Mouse (Mus musculus): ENCODE measurements around the gene Smyd1.
"Not testable (repeated sequence)": the region's sequence is repeated elsewhere in the genome, so short reads cannot be mapped to it uniquely, and the experiment has no call there.

Smyd1 gene

GRCm38 (mm10) chr6:71321826-71322283, at the start of gene Smyd1:
Gene Smyd1 (minus strand): TSS chr6:71322233.
- DNase-seq (ENCODE audit: inconsistent age in 2 of 2, low spot score in 1 of 2): no peak

GRCm38 (mm10) chr6:71371085-71371605, 49.1 kb upstream of the Smyd1 start:
- no peak for DNase-seq (ENCODE audit: inconsistent age in 2 of 2, low spot score in 1 of 2)

GRCm38 (mm10) chr6:71369416-71369815, 47.4 kb upstream of the Smyd1 start:
- no peak for DNase-seq (ENCODE audit: inconsistent age in 2 of 2, low spot score in 1 of 2)

- no peak for DNase-seq (ENCODE audit: inconsistent age in 2 of 2, low spot score in 1 of 2)
These were observed 42.0 kb upstream of the Smyd1 start for GRCm38 (mm10) chr6:71363995-71364394.

- DNase-seq (ENCODE audit: inconsistent age in 2 of 2, low spot score in 1 of 2): no peak
These were observed 39.2 kb upstream of the Smyd1 start for GRCm38 (mm10) chr6:71361156-71361670.

- DNase-seq (ENCODE audit: inconsistent age in 2 of 2, low spot score in 1 of 2): no peak
These were observed 38.7 kb upstream of the Smyd1 start for GRCm38 (mm10) chr6:71360751-71361150.

DNA sequence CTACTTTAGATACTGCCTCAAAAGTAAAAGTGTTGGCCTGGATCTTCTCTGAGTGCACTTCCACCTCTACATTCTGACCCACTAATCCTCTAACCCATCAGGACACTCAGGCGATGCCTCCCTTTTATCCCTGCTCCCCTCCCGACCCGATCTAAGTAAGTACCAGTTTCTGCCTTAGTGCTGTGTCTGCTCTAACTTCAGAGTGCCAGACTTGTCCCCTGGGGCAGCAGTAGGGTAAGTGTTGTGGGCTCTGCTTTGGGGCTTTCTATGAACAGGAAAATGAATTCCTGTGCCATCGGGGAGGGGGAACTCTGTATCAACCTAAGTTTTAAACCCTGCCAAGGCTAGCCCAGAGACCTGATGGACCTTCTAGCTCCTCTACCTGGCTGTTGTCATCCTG, 38.2 kb upstream of the Smyd1 start:
- no peak for DNase-seq (ENCODE audit: inconsistent age in 2 of 2, low spot score in 1 of 2)

DNA sequence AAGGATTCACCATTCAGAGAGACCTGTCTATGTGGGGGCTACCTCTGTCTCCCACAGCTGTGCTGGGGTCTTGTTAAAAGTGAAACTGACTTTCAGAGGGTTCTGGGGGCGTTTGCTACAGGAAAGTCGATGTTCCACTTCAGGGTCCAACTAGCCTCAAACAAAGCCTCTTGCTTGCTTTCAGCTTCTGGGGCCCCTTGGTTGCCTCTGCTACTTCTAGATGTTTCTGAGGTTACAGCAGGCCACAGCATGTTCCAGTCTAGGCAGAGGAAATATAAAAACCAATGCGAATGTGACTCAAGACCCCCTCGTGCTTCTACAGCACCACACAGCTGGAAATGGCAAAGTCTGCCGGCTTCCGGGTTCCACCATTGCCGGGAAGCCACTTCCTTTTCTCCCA, 35.5 kb upstream of the Smyd1 start:
- no peak for DNase-seq (ENCODE audit: inconsistent age in 2 of 2, low spot score in 1 of 2)

DNA sequence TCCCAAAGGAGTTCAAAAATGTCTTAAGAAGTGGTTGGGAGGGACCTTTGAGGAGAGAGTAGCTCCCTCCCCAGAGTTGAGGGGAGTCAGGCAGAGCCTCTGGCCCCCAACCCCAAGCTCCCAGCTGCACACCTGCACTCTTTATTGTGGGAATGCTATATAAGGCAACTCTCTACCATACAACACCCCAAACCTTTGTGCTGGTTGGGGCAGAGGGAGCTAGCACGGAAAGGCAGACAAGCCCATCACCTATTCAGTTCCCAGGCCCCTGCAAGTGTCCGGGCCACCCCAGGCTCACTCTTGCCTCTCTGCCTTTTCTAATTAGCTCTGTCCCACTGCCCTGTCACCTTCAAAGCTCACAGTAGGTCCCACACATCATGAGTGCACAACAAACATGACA, 31.7 kb upstream of the Smyd1 start:
- DNase-seq (ENCODE audit: inconsistent age in 2 of 2, low spot score in 1 of 2): no peak

DNA sequence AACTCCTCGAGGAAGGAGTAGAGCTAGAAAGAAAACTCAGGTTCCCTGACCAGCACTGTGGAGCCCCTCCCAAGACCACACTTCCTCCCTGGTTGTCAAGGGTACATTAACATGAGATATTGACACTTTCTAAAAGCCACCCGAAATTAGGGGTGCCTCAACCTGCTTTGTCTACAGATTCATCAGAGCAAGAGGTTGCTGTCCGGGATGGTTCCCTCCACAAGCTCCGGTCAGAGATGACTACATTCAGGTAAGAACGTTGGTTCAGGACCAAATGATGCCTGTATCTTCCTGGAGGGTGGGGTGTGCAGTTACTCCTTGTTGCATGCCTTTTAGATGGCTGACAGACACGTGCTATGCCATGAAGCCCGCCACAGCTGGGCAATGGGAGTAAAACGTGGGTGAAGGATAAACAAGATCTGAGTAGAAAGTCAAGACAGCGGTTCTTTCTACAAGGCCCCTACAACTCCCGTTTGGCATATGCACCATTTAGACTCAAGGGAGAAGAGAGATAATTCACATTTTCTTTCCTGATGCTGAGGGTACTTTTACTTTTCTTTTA, 30.9 kb upstream of the Smyd1 start:
- no peak for DNase-seq (ENCODE audit: inconsistent age in 2 of 2, low spot score in 1 of 2)

- no peak for DNase-seq (ENCODE audit: inconsistent age in 2 of 2, low spot score in 1 of 2)
These were observed 30.2 kb upstream of the Smyd1 start for GRCm38 (mm10) chr6:71352201-71352600.

DNA sequence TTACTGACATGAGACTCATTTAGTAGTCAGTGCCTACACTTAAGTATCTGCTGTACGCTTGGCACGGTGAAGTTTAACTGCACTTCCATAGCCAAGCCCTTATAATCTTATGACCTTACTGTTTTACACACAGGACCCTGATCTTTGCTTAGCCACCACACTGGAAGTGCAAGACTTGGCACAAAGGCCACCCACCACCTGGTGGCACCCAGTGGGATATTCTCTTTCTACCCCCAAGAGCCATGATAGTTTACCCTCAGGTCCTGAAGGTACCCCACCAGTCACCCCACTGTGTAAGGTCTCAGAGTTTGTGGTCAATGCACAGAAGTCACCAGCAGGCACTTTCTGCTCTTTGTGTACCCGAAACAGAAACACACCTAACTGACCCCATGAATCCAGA, 29.2 kb upstream of the Smyd1 start:
- DNase-seq (ENCODE audit: inconsistent age in 2 of 2, low spot score in 1 of 2): no peak

- no peak for DNase-seq (ENCODE audit: inconsistent age in 2 of 2, low spot score in 1 of 2)
These were observed 26.0 kb upstream of the Smyd1 start for GRCm38 (mm10) chr6:71348006-71348405.

DNA sequence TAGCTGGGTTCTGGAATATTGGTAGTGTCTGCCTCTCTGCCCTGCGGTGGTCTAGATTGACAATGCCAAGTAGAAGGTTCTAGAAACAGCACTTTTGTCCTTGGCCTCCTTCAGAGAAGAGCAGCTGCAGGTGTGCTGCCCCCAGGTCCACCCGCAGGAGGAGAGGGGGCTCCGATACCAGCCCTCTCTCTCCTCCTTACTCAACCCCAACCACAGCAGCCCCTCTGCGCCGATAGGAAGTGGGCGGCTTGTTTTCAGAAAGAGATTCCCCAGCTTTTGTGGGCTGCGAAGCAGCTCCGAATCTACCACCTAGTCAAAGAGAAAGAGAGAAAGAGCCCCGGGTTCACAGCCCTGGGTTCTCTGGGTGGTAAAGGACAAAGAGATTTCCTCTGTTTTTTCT, 19.1 kb upstream of the Smyd1 start:
- DNase-seq (ENCODE audit: inconsistent age in 2 of 2, low spot score in 1 of 2): no peak

DNA sequence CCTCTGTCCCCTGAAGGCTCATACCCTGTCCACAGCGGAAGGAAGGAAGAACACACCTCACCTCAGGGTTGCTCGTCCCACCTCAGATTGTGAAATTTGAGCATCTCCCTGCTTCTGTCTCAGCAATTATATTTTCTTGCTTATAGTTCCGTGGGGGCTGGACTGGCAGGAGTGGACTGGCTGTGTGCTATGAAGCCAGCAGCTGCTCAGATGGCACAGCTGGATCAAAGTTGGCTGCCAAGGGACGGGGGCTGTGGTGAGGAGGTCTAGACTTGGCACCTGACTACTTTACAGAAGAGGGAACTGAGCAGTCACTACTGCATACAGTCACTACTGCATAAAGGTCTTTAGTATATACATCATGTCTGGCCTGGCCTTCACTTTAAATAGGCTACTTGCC, 17.3 kb upstream of the Smyd1 start:
- DNase-seq (ENCODE audit: inconsistent age in 2 of 2, low spot score in 1 of 2): no peak

DNA sequence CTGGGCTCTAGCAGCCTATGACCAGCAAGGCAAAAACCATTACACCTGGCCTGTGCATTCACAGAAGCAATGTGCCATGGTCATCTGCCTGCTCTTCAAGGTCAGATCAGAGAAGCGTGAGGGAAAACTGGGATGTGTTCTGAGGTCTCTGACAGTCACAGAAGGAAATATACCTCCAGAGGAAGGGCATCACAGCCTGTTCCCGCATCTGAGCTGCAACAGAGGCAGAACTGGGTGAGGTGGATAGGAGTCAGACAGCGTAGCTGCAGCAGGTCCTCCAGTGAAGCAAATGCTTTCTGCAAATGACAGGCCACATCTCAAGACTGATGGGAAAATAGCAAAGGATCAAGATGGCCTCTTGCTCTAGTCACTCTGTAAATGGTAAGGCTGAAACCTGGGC, 16.9 kb upstream of the Smyd1 start:
- no peak for DNase-seq (ENCODE audit: inconsistent age in 2 of 2, low spot score in 1 of 2)

GRCm38 (mm10) chr6:71337666-71338065, 15.6 kb upstream of the Smyd1 start:
- no peak for DNase-seq (ENCODE audit: inconsistent age in 2 of 2, low spot score in 1 of 2)

DNA sequence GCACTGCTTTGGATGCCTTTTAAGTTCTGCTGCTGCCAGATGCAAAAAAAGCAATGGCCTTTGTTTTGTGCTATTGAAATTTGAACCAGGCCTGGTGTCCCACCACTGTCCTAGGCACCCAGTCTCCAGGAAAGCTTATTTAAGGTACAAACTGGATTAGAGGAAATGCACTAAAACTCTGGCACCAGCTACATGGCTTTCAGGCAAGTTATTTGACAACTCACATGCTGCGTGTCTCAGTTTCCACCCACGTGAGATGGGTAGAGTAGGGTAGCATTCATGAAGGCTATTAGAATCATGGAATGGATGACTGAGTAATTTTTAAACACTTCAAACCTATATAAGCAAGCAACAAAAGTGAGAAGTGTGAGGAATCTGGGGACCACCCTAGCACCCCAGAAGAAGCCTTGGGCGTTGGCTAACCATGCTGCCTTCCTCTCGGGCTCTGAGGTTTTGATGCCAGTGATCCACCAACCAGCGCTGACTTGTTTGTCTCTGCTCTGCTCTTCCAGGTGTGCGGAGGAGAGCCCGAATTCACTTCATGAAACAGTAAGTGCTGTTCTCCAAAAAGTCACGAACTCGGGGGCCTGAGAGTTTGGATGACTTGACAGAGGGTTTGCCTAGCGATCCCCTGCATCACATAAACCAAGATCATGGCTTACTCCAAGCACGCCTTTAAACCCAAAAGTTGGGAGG, 11.7 kb upstream of the Smyd1 start:
- DNase-seq (ENCODE audit: inconsistent age in 2 of 2, low spot score in 1 of 2): no peak

DNA sequence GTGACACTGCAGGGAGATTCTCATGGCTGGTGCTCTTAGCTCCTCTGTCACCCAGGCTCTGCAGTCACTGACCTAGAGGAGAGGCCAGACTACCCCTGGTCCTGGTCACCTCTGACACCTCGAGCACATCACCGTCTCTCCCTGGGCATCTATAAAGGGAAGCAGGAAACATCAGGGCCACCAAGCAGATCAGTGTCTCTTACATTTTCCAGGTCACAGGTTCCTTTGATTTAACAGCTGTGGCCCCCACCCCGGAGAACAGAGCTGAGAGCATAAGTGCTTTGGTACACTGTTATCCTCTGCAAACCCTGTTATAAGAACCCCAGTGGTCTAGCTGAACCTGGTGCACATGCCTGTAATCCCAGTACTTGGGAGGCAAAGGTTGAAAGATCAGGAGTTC, 11.0 kb upstream of the Smyd1 start:
- DNase-seq (ENCODE audit: inconsistent age in 2 of 2, low spot score in 1 of 2): no peak

DNA sequence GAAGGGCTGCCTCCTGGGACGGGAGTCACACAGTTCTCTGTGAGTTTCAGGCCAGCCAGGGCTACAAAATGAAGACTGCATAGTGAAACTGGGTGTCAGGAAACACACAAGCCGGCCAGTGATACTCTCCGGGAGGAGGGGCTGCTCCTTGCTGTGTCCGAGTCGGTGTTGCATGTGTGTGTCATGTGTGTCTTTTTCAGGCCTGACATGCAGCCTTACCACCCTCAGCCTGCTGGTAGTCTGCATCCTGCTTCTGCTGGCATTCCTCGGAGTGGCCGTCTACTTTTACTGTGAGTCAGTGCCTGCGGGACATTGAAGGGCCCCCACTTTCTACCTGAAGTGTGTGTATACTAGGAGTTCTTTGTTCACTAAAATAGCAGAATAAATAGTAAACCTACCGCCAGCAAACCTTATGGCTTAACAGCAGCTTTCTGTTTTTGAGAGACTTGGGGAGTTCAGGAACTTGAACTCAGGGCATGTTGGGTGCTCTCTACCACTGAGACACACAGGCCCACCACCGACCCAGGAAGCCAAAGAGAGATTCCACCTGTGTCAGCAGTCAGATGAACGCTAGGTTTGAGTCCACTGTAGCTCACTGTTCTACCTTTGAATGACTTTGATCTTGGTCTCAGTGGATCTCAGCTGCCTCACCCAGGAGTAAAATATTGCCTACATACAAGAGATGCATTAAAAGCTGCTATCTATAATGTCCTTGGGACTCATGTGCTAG, 10.4 kb upstream of the Smyd1 start:
- DNase-seq (ENCODE audit: inconsistent age in 2 of 2, low spot score in 1 of 2): no peak

DNA sequence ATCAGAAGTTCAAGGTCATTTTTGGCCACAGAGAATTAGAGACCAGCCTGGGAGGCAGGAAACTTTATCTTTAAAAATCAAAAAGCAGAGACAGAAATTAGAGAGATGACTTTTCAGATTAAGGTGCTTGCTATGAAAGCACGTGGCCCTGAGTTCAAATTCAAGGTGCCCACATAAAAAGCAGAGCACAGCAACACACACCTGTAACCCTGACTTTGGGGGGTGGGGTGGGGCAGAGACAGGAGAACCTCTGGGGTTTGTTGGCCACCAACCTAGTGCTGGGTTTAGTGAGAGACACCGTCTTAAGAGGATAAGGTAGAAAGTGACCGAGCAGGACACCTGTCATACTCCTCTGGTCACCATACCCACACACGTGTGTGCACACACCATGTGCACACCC, 9.5 kb upstream of the Smyd1 start:
- not testable (repeated sequence) for DNase-seq (ENCODE audit: inconsistent age in 2 of 2, low spot score in 1 of 2)

DNA sequence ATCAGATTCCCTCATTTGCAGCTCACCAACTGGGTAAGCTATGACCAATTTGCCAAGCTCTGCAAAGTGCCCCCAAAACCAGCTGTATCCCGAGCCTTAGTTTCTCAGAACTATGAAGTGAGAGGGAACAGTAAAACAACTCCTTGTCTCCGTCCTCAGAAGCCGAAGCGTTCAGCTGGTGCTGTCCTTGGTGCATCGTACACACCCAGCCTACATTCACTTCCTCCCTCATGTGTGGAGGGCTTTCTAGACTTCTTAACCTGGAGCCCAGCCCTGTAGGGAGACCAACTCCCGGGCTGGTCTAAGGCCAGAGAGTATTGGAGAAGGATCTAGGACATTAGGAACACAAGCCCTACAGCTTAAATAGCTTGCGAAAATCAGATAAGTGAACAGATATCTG, 8.5 kb upstream of the Smyd1 start:
- no peak for DNase-seq (ENCODE audit: inconsistent age in 2 of 2, low spot score in 1 of 2)
